Mouse (Mus musculus): ENCODE measurements at regions not wholly inside any gene's neighbourhood (a gene's known extent, or its start where the extent isn't known, plus 50 kb on each side); places are given as distances from the start of the nearest gene placed in this dataset.
"Not testable (repeated sequence)": the region's sequence is repeated elsewhere in the genome, so short reads cannot be mapped to it uniquely, and the experiment has no call there.

- DNase-seq (ENCODE audit: low spot score in 2 of 2) = no peak
Measured at GRCm38 (mm10) chr1:168686821-168687220, 254.8 kb upstream of the Pbx1 start.

GRCm38 (mm10) chr1:168685147-168685546 lies 253.1 kb upstream of the Pbx1 start:
- DNase-seq (ENCODE audit: low spot score in 2 of 2) = no peak

GRCm38 (mm10) chr1:168681685-168682491 lies 249.8 kb upstream of the Pbx1 start:
- DNase-seq (ENCODE audit: low spot score in 2 of 2) = no peak

- no peak for DNase-seq (ENCODE audit: low spot score in 2 of 2)
Measured at GRCm38 (mm10) chr1:168680674-168681073, 248.6 kb upstream of the Pbx1 start.

- peak; percentile 11 to 15 for DNase-seq (ENCODE audit: low spot score in 2 of 2)
Measured at GRCm38 (mm10) chr1:168676418-168677413, 244.6 kb upstream of the Pbx1 start.

- no peak for DNase-seq (ENCODE audit: low spot score in 2 of 2)
Measured at GRCm38 (mm10) chr1:168675741-168676140, 243.7 kb upstream of the Pbx1 start.

GRCm38 (mm10) chr1:168662755-168663284 lies 230.8 kb upstream of the Pbx1 start:
- no peak for DNase-seq (ENCODE audit: low spot score in 2 of 2)

GRCm38 (mm10) chr1:168660956-168661355 lies 228.9 kb upstream of the Pbx1 start:
- no peak for DNase-seq (ENCODE audit: low spot score in 2 of 2)

GRCm38 (mm10) chr1:168659578-168659977 lies 227.5 kb upstream of the Pbx1 start:
- DNase-seq (ENCODE audit: low spot score in 2 of 2) = no peak

- no peak for DNase-seq (ENCODE audit: low spot score in 2 of 2)
Measured at GRCm38 (mm10) chr1:168632837-168633236, 200.8 kb upstream of the Pbx1 start.

- no peak for DNase-seq (ENCODE audit: low spot score in 2 of 2)
Measured at GRCm38 (mm10) chr1:168631979-168632378, 199.9 kb upstream of the Pbx1 start.

GRCm38 (mm10) chr1:168601967-168602366 lies 169.9 kb upstream of the Pbx1 start:
- not testable (repeated sequence) for DNase-seq (ENCODE audit: low spot score in 2 of 2)

- no peak for DNase-seq (ENCODE audit: low spot score in 2 of 2)
Measured at GRCm38 (mm10) chr1:168600461-168601160, 168.5 kb upstream of the Pbx1 start.

GRCm38 (mm10) chr1:168598191-168598667 lies 166.2 kb upstream of the Pbx1 start:
- no peak for DNase-seq (ENCODE audit: low spot score in 2 of 2)

GRCm38 (mm10) chr1:168597495-168597894 lies 165.4 kb upstream of the Pbx1 start:
- no peak for DNase-seq (ENCODE audit: low spot score in 2 of 2)

- peak in 1 of 2 experiments; percentile 16 for DNase-seq (ENCODE audit: low spot score in 2 of 2)
Measured at GRCm38 (mm10) chr1:168584137-168584536, 152.1 kb upstream of the Pbx1 start.

GRCm38 (mm10) chr1:168582434-168582833 lies 150.4 kb upstream of the Pbx1 start:
- no peak for DNase-seq (ENCODE audit: low spot score in 2 of 2)

GRCm38 (mm10) chr1:168569930-168570515 lies 138.0 kb upstream of the Pbx1 start:
- no peak for DNase-seq (ENCODE audit: low spot score in 2 of 2)

- no peak for DNase-seq (ENCODE audit: low spot score in 2 of 2)
Measured at GRCm38 (mm10) chr1:168552394-168552793, 120.3 kb upstream of the Pbx1 start.

- peak; percentile 8 to 22 for DNase-seq (ENCODE audit: low spot score in 2 of 2)
Measured at GRCm38 (mm10) chr1:168549807-168550435, 117.9 kb upstream of the Pbx1 start.
